Mouse (Mus musculus) midbrain, embryonic 13.5 days (tissue): ENCODE results near the gene Prkn. TPM values are rescaled to one million over a fixed set of nuclear protein-coding genes. Genes with fewer than 3 reads are reported as not detected.

Source experiments
- ATAC-seq: fragments of 200-750 bp; cut with Nextera tagmentation; 2 replicates; pipeline ENCODE4 v1.8.0; 2017; ENCODE audit warnings: mild to moderate bottlenecking, moderate TSS enrichment, moderate library complexity
- H3K27ac ChIP-seq: fragments of 300-500 bp; sonication (generic); 2 replicates; pipeline ENCODE4 v1.5.1; 2015; ENCODE audit warnings: inconsistent platforms, mild to moderate bottlenecking, moderate library complexity
- H3K27me3 ChIP-seq: fragments of 300-500 bp; sonication (generic); 2 replicates; pipeline ENCODE4 v1.6.1; 2015; ENCODE audit warnings: mild to moderate bottlenecking, inconsistent platforms
- H3K36me3 ChIP-seq: fragments of 300-500 bp; sonication (generic); 2 replicates; pipeline ENCODE4 v1.6.1; 2015; ENCODE audit warnings: mild to moderate bottlenecking, inconsistent platforms
- H3K4me1 ChIP-seq: fragments of 300-500 bp; sonication (generic); replicated peaks from 2 replicates; pipeline ENCODE4 v1.6.1; 2015; ENCODE audit warnings: inconsistent platforms
- H3K4me2 ChIP-seq: fragments of 300-500 bp; sonication (generic); replicated peaks from 2 replicates; pipeline ENCODE4 v1.6.1; 2015; ENCODE audit warnings: moderate library complexity, mild to moderate bottlenecking, inconsistent platforms
- H3K4me3 ChIP-seq: fragments of 300-500 bp; sonication (generic); replicated peaks from 2 replicates; pipeline ENCODE4 v1.5.1; 2015; ENCODE audit warnings: mild to moderate bottlenecking, inconsistent platforms
- H3K9ac ChIP-seq: fragments of 300-500 bp; sonication (generic); replicated peaks from 2 replicates; pipeline ENCODE4 v1.6.1; 2015; ENCODE audit warnings: mild to moderate bottlenecking, inconsistent platforms
- H3K9me3 ChIP-seq: fragments of 300-500 bp; sonication (generic); 2 replicates; pipeline ENCODE4 v1.6.1; 2016; ENCODE audit warnings: mild to moderate bottlenecking, inconsistent platforms
- WGBS: fragments of 180-500 bp; shearing (Covaris S2); methylation state at CpG from one replicate; pipeline ENCODE4 v1.1.7; 2015; 5-methylcytosine and 5-hydroxymethylcytosine counted together
- polyA plus RNA-seq: library from polyadenylated mRNA; unstranded; fragments of >200 nt; fragmentation: Nextera tagmentation; extraction: Ambion mirVana; gene quantifications from 2 replicates; pipeline ENCODE4 v1.2.1, GENCODE M21; 2015

Gene Prkn
- polyA plus RNA-seq, 1 experiment from 2014 or later = 3.1 TPM

- Histone ChIP-seq H3K4me1 (no peaks in the 10 kb centered on the region), H3K36me3 (no peaks in the 10 kb centered on the region), H3K9me3 (no peaks in the 10 kb centered on the region), H3K9ac (no peak overlapping the region), H3K4me2 (no peak overlapping the region), H3K27me3 (no peaks in the 10 kb centered on the region), H3K27ac (no peak overlapping the region), H3K4me3 (no peak overlapping the region)
- no peak for ATAC-seq
- 88% methylated on average over 4 of the region's 4 CpGs for WGBS
These were observed 1046.8 kb downstream of the Prkn start for GRCm38 (mm10) chr17:11886963-11887362.

GRCm38 (mm10) chr17:11887591-11888205, 1047.5 kb downstream of the Prkn start:
- H3K4me2 ChIP-seq = no peak overlapping the region
- no peak overlapping the region for H3K4me3 ChIP-seq
- WGBS = 67% methylated on average over 12 of the region's 12 CpGs
- H3K9ac ChIP-seq = no peak overlapping the region
- no peaks in the 10 kb centered on the region for H3K4me1 ChIP-seq
- H3K9me3 ChIP-seq = no peaks in the 10 kb centered on the region
- H3K36me3 ChIP-seq = no peaks in the 10 kb centered on the region
- H3K27ac ChIP-seq = no peak overlapping the region
- no peaks in the 10 kb centered on the region for H3K27me3 ChIP-seq
- no peak for ATAC-seq

DNA sequence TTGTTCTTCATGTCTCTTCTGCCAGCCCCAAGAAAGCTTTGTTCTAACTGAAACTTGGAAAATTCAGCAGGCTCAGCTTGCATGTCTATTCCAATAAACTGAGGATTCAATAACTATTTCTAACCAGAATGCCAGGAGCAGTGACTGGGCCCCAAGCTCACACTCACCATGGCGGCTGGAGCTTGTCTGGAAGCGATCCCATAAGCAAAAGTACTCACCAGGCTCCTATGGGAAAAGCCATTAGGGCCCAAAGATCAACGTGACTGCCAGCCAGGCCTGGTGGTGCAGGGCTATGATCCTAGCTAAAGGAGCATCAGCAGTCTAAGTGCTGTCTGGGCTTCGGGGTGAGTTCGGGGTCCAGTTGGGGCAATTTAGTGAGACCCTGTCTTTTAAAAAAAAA, 1048.6 kb downstream of the Prkn start:
- Histone ChIP-seq H3K4me1 (no peaks in the 10 kb centered on the region), H3K27ac (no peak overlapping the region), H3K27me3 (no peaks in the 10 kb centered on the region), H3K4me3 (no peak overlapping the region), H3K9me3 (no peaks in the 10 kb centered on the region), H3K9ac (no peak overlapping the region), H3K36me3 (no peaks in the 10 kb centered on the region), H3K4me2 (no peak overlapping the region)
- ATAC-seq = no peak
- 80% methylated on average over 5 of the region's 5 CpGs for WGBS

GRCm38 (mm10) chr17:11900300-11900699, 1060.1 kb downstream of the Prkn start:
- no peaks in the 10 kb centered on the region for H3K27me3 ChIP-seq
- H3K9me3 ChIP-seq = no peaks in the 10 kb centered on the region
- H3K36me3 ChIP-seq = no peaks in the 10 kb centered on the region
- no peak overlapping the region for H3K4me3 ChIP-seq
- H3K4me2 ChIP-seq = no peak overlapping the region
- H3K9ac ChIP-seq = no peak overlapping the region
- no peak for ATAC-seq
- H3K4me1 ChIP-seq = no peaks in the 10 kb centered on the region
- H3K27ac ChIP-seq = no peak overlapping the region; the same call in 1 of the 2 replicates
- WGBS = 83% methylated on average over 7 of the region's 7 CpGs

- Histone ChIP-seq H3K36me3 (no peaks in the 10 kb centered on the region), H3K27ac (no peak overlapping the region), H3K9me3 (no peaks in the 10 kb centered on the region), H3K27me3 (no peaks in the 10 kb centered on the region), H3K4me3 (no peak overlapping the region), H3K4me1 (no peaks in the 10 kb centered on the region), H3K9ac (no peak overlapping the region), H3K4me2 (no peak overlapping the region)
- ATAC-seq = no peak
- 80% methylated on average over 3 of the region's 3 CpGs for WGBS
These were observed 1061.5 kb downstream of the Prkn start for GRCm38 (mm10) chr17:11901731-11902130.

DNA sequence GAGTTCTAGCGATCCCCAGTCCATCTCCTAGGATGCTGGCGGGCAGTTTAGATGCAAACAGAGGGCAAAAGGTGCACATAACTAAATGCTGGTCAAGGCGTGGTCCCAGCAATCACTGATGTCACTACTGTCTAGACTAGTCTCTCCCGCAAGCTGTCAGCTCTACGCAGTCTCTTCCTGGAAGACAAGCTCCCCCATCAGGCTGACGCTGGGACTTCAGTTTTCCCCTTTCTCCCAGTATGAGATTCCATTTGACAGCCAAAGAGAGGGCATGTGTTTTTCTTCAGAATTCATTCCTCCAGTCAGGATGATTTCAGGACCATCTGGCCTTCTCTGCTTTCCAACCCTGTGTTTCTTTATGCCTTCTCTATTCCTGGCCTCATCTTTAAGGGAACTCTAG, 1062.8 kb downstream of the Prkn start:
- no peak overlapping the region for H3K4me2 ChIP-seq
- H3K9ac ChIP-seq = no peak overlapping the region
- no peaks in the 10 kb centered on the region for H3K9me3 ChIP-seq
- WGBS = 37% methylated on average over 6 of the region's 6 CpGs
- H3K4me1 ChIP-seq = no peaks in the 10 kb centered on the region
- no peak overlapping the region for H3K27ac ChIP-seq
- ATAC-seq = no peak
- no peak overlapping the region for H3K4me3 ChIP-seq
- H3K36me3 ChIP-seq = no peaks in the 10 kb centered on the region
- no peaks in the 10 kb centered on the region for H3K27me3 ChIP-seq

GRCm38 (mm10) chr17:11910668-11911398, 1070.6 kb downstream of the Prkn start:
- H3K36me3 ChIP-seq = no peaks in the 10 kb centered on the region
- H3K4me3 ChIP-seq = no peak overlapping the region
- no peak overlapping the region for H3K9ac ChIP-seq
- no peaks in the 10 kb centered on the region for H3K9me3 ChIP-seq
- peaks cover 12% of the 10 kb centered on the region for H3K4me1 ChIP-seq
- peaks cover 9% of the 10 kb centered on the region; the same call in 1 of the 2 replicates for H3K27me3 ChIP-seq
- 71% methylated on average over 8 of the region's 8 CpGs for WGBS
- H3K27ac ChIP-seq = no peak overlapping the region
- H3K4me2 ChIP-seq = no peak overlapping the region
- no peak for ATAC-seq

- H3K27me3 ChIP-seq = peaks cover 11% of the 10 kb centered on the region; the same call in 1 of the 2 replicates
- H3K4me3 ChIP-seq = no peak overlapping the region
- WGBS = 65% methylated on average over 4 of the region's 4 CpGs
- H3K27ac ChIP-seq = no peak overlapping the region
- no peak overlapping the region for H3K4me2 ChIP-seq
- ATAC-seq = no peak
- no peak overlapping the region for H3K9ac ChIP-seq
- H3K36me3 ChIP-seq = no peaks in the 10 kb centered on the region
- peaks cover 12% of the 10 kb centered on the region for H3K4me1 ChIP-seq
- H3K9me3 ChIP-seq = no peaks in the 10 kb centered on the region
These were observed 1072.0 kb downstream of the Prkn start for GRCm38 (mm10) chr17:11912136-11912535.

DNA sequence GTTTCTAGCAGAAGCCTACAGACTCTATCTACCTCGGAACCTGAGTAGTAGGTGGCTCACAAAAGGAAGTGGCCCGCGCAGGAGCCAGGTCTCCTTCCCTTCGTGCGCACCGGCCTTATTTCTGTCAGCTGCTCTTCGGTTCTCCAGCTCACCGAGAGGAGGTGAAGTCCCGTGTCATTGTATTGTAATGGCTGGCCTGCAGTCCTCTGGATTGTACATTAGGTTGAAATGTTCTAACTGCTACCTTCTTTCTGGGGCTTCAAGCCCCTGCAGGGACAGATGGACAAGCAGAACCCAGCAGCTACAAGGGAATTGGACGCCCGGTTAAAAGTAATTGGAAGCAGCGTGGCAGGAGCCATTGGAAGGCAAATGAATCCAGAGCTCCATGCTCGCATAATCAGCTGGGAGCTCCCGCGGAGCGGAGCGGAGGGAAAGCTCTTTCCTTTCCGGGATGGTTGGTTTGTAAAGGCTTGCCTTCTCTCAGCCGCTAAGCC, 1072.7 kb downstream of the Prkn start:
- Histone ChIP-seq H3K9me3 (no peaks in the 10 kb centered on the region), H3K4me1 (peaks cover 15% of the 10 kb centered on the region), H3K9ac (peak overlapping the region; percentile 39; the same call in 1 of the 2 replicates), H3K27me3 (peaks cover 11% of the 10 kb centered on the region; the same call in 1 of the 2 replicates), H3K36me3 (no peaks in the 10 kb centered on the region), H3K4me3 (peak overlapping the region; percentile 25), H3K4me2 (peak overlapping the region; percentile 49), H3K27ac (peak overlapping the region; percentile 61)
- WGBS = 2% methylated on average over 19 of the region's 19 CpGs
- ATAC-seq = peak; percentile 77; the same call in 1 of the 2 replicates

DNA sequence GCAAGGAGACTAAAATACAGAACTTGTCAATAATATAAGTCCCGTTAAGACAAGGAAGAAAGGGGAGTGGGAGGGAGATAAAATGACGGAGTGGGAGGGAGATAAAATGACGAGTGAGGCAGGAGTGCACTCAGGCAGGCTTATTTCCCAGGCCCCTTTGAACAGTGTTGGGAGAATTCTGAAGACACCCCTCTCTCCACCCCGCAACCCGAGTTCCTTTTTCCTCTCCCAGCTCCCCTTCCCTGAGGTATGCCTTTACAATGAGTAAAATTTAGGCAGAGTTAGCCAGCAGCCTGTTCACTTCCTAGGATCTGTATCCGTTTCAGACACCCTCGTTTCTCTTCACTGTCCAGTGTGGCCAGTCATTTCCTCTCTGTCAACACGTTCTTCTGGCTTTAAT, 1073.4 kb downstream of the Prkn start:
- H3K27me3 ChIP-seq = peaks cover 11% of the 10 kb centered on the region; the same call in 1 of the 2 replicates
- peak; percentile 51; the same call in 1 of the 2 replicates for ATAC-seq

DNA sequence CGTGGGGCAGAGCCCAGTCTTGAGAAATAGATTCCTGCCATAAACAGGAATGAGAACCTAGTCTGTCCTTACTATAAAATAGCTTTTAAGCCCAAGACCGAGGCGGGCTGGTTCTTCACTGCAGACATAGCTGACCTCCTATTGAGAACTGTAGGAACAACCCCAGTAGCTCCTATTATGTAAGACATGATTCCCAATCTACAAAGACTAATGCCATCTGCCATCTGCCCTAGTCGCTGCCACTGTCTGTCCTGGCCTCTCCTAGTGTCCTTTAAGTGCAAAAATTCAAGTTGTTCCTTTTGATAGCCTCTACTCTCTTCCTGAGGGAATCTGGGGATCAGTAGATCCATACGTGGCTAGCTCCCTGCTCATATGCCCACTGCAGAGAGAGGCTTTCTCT, 1074.3 kb downstream of the Prkn start:
- no peak overlapping the region for H3K27ac ChIP-seq
- no peak for ATAC-seq

More for the DNA sequence above, 1073.4 kb downstream of the Prkn start:
- Histone ChIP-seq H3K27ac (no peak overlapping the region), H3K36me3 (no peaks in the 10 kb centered on the region), H3K9me3 (no peaks in the 10 kb centered on the region), H3K4me2 (peak overlapping the region; percentile 49), H3K9ac (no peak overlapping the region; the same call in 1 of the 2 replicates), H3K4me1 (peaks cover 19% of the 10 kb centered on the region), H3K4me3 (no peak overlapping the region)
- 9% methylated on average over 8 of the region's 8 CpGs for WGBS

GRCm38 (mm10) chr17:11918123-11918801, 1078.1 kb downstream of the Prkn start:
- Histone ChIP-seq H3K9me3 (no peaks in the 10 kb centered on the region), H3K9ac (no peak overlapping the region), H3K27ac (no peak overlapping the region), H3K4me2 (no peak overlapping the region), H3K36me3 (no peaks in the 10 kb centered on the region), H3K27me3 (0 out of 2 replicates have a peak, but pooled peaks cover 9% of the 10 kb centered on the region), H3K4me1 (peaks cover 11% of the 10 kb centered on the region), H3K4me3 (no peak overlapping the region)
- WGBS = 53% methylated on average over 12 of the region's 12 CpGs
- ATAC-seq = peak; percentile 62

More for the DNA sequence above, 1074.3 kb downstream of the Prkn start:
- H3K4me1 ChIP-seq = peaks cover 19% of the 10 kb centered on the region
- H3K9ac ChIP-seq = no peak overlapping the region
- H3K36me3 ChIP-seq = no peaks in the 10 kb centered on the region
- no peaks in the 10 kb centered on the region for H3K9me3 ChIP-seq
- H3K4me3 ChIP-seq = no peak overlapping the region
- no peak overlapping the region for H3K4me2 ChIP-seq
- peaks cover 11% of the 10 kb centered on the region; the same call in 1 of the 2 replicates for H3K27me3 ChIP-seq
- 70% methylated on average over 5 of the region's 5 CpGs for WGBS
